Mouse (Mus musculus): ENCODE results near the gene Lrig1.

DNA sequence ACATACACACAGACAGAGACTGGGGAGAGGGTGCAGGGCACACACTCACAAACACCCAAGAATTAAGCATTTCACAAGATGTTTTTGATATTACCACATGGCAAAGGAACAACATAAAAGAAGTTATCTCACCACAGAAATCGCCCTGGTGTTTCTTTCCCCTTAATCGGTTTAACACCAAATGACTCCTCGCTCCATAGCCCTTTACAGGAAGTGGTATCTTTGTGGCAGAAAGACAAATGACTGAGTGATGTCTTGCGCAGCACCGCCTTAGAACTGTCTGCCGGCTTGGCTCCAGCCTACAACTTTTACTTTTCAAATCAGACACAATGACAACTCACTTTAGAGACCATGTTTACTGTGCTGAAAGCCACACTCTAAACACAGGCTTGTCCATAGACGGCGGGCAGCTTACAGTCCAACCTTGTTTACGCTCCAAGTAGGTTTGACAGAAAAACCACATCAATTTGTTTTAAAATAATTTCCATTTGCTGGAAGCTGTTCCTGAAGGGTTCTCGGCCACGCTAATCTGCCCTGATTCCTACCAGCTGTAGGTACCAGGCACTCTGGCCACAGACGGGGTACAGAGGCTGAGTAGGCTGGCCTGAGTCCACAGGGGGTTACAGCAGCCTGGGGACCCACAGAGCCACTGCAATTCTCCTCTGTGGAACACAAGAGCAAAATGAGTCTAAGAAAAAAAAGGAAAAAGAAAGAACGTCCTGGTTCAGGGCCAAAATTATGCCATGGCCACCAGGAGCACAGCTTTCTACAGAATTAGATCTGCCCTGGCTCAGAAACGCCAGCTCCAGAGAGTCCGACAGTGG, 18.3 kb downstream of the Lrig1 start:
- TF ChIP-seq CTCF (IDR thresholded peaks at IDR 0.05; ENCODE audit: insufficient read depth, low read depth, low read length), result no peak
- no peak for TF ChIP-seq POLR2A (IDR thresholded peaks at IDR 0.05; ENCODE audit: insufficient read depth, low read depth, low read length)
